Mouse (Mus musculus) lung, postnatal 4 days (tissue): ENCODE results near the gene Ano8.
A peak's percentile ranks its signal among the peaks of the same experiment; 100 is the strongest.
"Not testable (repeated sequence)": the region's sequence is repeated elsewhere in the genome, so short reads cannot be mapped to it uniquely, and the experiment has no call there.

Experiments used
- DNase-seq, 2 experiments: peaks; one replicate each; pipeline ENCODE4 v3.0.0; 2021

Gene Ano8

GRCm38 (mm10) chr8:71485142-71486135, at the start of gene Ano8:
Gene Ano8, minus strand, starts transcription at chr8:71485963.
- peak; percentile 87 to 90 for DNase-seq

- DNase-seq, result no peak
These were observed 48.6 kb upstream of the Ano8 start for GRCm38 (mm10) chr8:71534263-71534810.

DNA sequence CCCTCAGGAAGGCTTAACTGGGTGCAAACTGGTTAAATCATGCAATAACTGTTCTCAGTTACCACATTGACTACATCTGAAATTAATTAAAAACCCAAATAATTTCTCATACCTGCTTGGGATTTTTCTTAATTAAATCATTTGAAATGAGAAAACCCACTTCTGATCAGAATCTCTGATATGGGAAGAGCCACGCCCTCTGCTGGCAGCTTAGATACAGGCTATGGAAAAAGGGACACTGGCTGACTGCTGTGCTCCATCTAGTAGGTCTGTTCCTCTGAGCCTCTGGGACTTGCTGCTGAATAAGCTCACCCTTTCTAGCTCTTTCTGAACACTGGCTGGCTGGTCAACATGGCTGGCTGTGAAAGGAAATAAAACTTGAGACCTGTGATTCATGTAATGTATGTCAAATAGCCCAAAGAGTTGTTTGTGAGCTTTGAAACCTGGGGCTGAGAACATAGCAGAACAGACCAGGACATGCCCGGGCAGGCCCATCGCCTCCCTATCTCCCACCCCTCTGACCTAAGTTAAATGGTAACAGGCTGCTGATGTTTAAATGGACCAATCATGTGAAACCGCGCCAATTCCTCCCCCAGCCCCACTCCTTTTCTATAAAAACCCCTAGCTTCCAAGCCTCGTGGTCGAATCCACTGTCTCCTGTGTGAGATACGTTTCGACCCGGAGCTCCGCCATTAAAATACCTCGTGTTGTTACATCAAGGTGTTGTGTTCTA, 45.1 kb upstream of the Ano8 start:
- DNase-seq, result not testable (repeated sequence)

- peak; percentile 62 to 81 for DNase-seq
These were observed 42.8 kb upstream of the Ano8 start for GRCm38 (mm10) chr8:71528362-71529073.

GRCm38 (mm10) chr8:71527162-71527870, 41.6 kb upstream of the Ano8 start:
- DNase-seq, result no peak

DNA sequence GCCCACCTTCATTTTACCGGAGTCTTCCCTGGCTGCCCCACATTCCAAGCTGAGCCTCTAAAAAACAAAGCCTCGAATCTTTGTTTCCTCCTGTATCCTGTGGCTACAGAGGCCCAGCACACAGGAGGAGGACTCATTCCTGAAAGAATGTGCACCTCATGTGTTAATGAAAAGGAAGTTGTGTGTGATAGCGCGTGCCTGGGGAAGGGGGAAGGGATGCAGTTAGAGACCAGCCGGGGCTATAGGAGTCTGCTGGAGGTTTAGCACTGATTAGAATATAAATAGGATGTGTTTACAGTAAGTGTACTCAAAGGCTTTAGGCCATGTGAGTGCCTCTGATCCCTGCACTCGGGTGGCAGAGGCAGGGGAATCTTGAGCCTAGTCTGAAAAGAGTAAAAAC, 40.5 kb upstream of the Ano8 start:
- no peak for DNase-seq

- no peak for DNase-seq
These were observed 39.7 kb upstream of the Ano8 start, which contains the start of gene Ccdc194 for GRCm38 (mm10) chr8:71525226-71526050. Gene Ccdc194, minus strand, starts transcription at chr8:71525711.

- DNase-seq, result peak; percentile 96 to 98
These were observed 35.9 kb upstream of the Ano8 start for GRCm38 (mm10) chr8:71521634-71522033.

GRCm38 (mm10) chr8:71519037-71519825, 33.5 kb upstream of the Ano8 start:
- DNase-seq, result peak in 1 of 2 experiments; percentile 77

DNA sequence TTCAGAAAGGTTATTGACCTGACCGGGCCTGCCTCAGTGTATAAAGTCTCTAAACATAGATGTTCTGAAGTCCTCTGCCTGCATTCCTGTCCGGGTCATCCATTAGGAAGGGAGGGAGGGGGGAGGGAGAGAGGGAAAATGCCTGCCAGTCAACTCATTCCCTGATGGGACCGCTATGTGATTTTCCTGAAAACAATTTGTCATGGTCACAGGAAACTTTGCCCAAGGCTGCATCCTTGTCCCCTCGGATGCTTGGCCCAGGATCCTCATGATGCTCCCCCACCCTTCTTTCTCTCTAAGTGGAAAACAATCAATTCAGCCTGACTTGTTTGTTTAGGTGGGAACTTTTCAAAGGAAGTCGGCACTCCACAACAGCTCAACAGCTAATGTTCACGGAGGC, 31.0 kb upstream of the Ano8 start:
- DNase-seq, result peak; percentile 41 to 58

- DNase-seq, result no peak
These were observed 29.3 kb upstream of the Ano8 start for GRCm38 (mm10) chr8:71515043-71515442.

GRCm38 (mm10) chr8:71513018-71513754, 27.4 kb upstream of the Ano8 start:
- DNase-seq, result peak; percentile 36 to 60

- peak; percentile 62 to 82 for DNase-seq
These were observed 25.9 kb upstream of the Ano8 start, which contains the start of gene Plvap for GRCm38 (mm10) chr8:71511644-71512043. Gene Plvap, minus strand, starts transcription at chr8:71511752.

GRCm38 (mm10) chr8:71509316-71509715, 23.6 kb upstream of the Ano8 start:
- DNase-seq, result no peak

DNA sequence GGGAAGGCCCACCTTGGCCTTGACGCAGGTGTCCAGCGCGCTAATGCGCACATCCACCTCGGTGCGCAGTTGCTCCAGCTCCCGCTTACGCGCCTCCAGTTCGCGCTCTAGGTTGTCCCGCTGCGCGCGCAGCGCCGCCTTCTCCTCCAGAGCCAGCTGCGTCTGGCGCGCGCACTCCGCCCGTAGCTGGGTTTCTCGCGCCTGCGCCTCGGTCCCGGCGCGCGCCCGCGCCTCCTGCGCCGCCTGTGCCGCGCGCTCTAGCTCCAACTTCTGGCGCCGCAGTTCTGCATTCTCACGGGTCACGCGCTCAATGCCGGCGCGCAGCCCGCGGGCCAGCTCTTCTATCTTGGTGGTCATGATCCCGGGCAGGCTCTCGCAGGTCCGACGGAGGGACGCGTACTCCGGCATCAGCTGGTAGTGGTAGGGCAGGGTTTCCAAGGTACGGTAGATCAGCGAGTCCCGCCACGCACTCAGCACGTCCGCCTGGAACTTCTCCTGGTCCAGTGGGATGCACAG, 21.9 kb upstream of the Ano8 start:
- DNase-seq, result peak; percentile 73 to 90

DNA sequence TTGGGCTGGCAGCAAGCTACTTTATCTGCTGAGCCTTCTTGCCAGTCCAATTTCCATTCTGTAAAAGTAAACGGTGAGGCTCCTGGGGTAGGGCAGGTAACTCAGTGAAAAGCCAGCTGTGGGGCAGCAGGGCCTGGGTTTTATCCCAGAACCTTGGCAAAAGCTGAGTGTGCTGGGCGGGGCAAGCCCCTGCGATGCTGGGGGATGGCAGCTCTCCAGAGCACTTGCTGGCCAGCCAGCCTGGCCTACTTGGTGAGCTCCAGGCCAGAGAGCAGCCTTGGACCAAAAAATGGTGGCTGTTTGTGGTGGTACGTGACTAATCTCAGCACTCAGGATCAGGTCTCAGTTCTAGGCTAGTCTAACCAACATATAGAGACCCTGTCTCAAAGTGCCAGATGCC, 20.2 kb upstream of the Ano8 start:
- DNase-seq, result peak in 1 of 2 experiments; percentile 18

- DNase-seq, result peak in 1 of 2 experiments; percentile 22
These were observed 19.6 kb upstream of the Ano8 start for GRCm38 (mm10) chr8:71505326-71505725.

GRCm38 (mm10) chr8:71504349-71504748, 18.6 kb upstream of the Ano8 start:
- no peak for DNase-seq
